Mouse (Mus musculus) kidney, postnatal 14 days (tissue): ENCODE measurements around the gene Sp3.
"Not testable (repeated sequence)": the region's sequence is repeated elsewhere in the genome, so short reads cannot be mapped to it uniquely, and the experiment has no call there.

ENCODE experiments used
- DNase-seq: peaks from one replicate; pipeline ENCODE4 v3.0.0; 2022; ENCODE audit warnings: mixed read lengths

The Sp3 gene

GRCm38 (mm10) chr2:72988945-72989344 lies 8.7 kb upstream of the Sp3 start:
- DNase-seq = not testable (repeated sequence)

GRCm38 (mm10) chr2:72986616-72987015 lies 6.4 kb upstream of the Sp3 start, which contains the start of gene Gm11084:
Gm11084 (minus strand) TSS chr2:72986716.
- no peak for DNase-seq

GRCm38 (mm10) chr2:72985516-72985915 lies 5.3 kb upstream of the Sp3 start:
- DNase-seq = no peak

GRCm38 (mm10) chr2:72984806-72985205 lies 4.6 kb upstream of the Sp3 start:
- no peak for DNase-seq

GRCm38 (mm10) chr2:72983211-72983610 lies 3.0 kb upstream of the Sp3 start:
- no peak for DNase-seq

- no peak for DNase-seq
These were observed 2.0 kb upstream of the Sp3 start for GRCm38 (mm10) chr2:72982110-72982785.

- DNase-seq = no peak
These were observed 1.3 kb upstream of the Sp3 start for GRCm38 (mm10) chr2:72981441-72982109.

- no peak for DNase-seq
These were observed 802 bp upstream of the Sp3 start for GRCm38 (mm10) chr2:72981075-72981420.

GRCm38 (mm10) chr2:72979659-72980071 lies 581 bp downstream of the Sp3 start:
- peak; percentile 92 for DNase-seq

GRCm38 (mm10) chr2:72978901-72979658 lies 1.2 kb downstream of the Sp3 start:
- peak; percentile 93 for DNase-seq

GRCm38 (mm10) chr2:72978473-72978872 lies 1.8 kb downstream of the Sp3 start:
- DNase-seq = no peak

GRCm38 (mm10) chr2:72977272-72977671 lies 3.0 kb downstream of the Sp3 start:
- no peak for DNase-seq

- DNase-seq = no peak
These were observed 4.2 kb downstream of the Sp3 start for GRCm38 (mm10) chr2:72976036-72976435.

GRCm38 (mm10) chr2:72970831-72971230 lies 9.4 kb downstream of the Sp3 start:
- no peak for DNase-seq

GRCm38 (mm10) chr2:72970302-72970701 lies 9.9 kb downstream of the Sp3 start:
- no peak for DNase-seq

- no peak for DNase-seq
These were observed 11.7 kb downstream of the Sp3 start for GRCm38 (mm10) chr2:72968536-72968935.

GRCm38 (mm10) chr2:72965450-72965849 lies 14.8 kb downstream of the Sp3 start:
- no peak for DNase-seq

GRCm38 (mm10) chr2:72956415-72956814 lies 23.8 kb downstream of the Sp3 start:
- DNase-seq = no peak

- DNase-seq = no peak
These were observed 27.3 kb downstream of the Sp3 start for GRCm38 (mm10) chr2:72952979-72953378.

GRCm38 (mm10) chr2:72935937-72936336 lies 44.3 kb downstream of the Sp3 start:
- no peak for DNase-seq

GRCm38 (mm10) chr2:72932186-72932585 lies 48.1 kb downstream of the Sp3 start:
- DNase-seq = no peak

- no peak for DNase-seq
These were observed 55.3 kb downstream of the Sp3 start for GRCm38 (mm10) chr2:72924981-72925380.

- no peak for DNase-seq
These were observed 64.1 kb downstream of the Sp3 start for GRCm38 (mm10) chr2:72916170-72916569.
